Mouse (Mus musculus): Measurements from ENCODE around the gene Oxct2a.

GRCm38 (mm10) chr4:123323534-123323933 is at the start of gene Oxct2a:
- TF ChIP-seq CTCF (IDR thresholded peaks at IDR 0.05; ENCODE audit: insufficient read depth, low read depth, low read length): no peak
- TF ChIP-seq POLR2A (IDR thresholded peaks at IDR 0.05; ENCODE audit: insufficient read depth, low read depth, low read length): no peak

All from olfactory bulb, adult 2 months (tissue).